Mouse (Mus musculus): ENCODE results near the gene Zmat5. TPM values are rescaled to one million over a fixed set of nuclear protein-coding genes. Genes with fewer than 3 reads are reported as not detected.

Zmat5 gene
- polyA plus RNA-seq, 1 experiment from 2014 or later, result 78.9 TPM

DNA sequence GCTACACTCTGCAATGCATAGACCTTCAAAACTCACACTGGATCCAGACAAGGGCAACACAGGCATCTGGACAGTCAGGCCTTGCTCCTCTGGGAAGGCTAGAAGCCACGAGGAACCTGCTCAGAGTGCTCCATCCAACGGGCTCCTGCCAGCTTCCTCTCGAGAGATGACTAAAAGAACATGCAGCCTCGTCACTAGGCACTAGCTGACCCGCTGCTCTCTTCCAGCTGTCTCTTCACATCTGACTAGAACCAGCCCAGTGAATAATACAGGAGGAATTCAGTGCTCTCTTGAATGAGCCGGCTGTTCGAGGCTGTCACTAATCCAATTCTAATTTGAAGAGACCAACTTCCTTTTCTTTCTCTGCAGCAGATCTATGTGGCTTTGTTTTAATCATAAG lies 67.3 kb downstream of the Zmat5 start:
- no peak for ATAC-seq (ENCODE audit: insufficient number of reproducible peaks, low FRiP score, low TSS enrichment, low read depth)

DNA sequence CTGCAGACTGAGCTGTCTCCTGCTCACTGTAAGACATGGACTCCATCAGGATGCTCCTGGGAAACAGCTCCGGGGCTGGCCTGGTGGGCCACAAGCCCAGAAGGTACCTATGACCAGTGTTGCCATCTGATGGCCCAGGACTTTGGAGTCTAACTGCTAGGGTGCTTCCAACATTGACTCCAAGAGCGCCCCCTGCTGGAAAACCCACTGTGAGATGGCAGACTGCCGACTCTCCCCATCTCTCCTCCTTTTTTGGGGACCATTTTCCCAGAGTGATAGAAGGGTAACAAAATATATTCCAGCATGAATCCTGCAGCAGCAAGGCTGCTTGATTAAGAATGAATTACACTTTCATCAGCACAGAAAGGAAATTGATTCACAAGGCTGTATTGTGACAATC lies 68.4 kb downstream of the Zmat5 start:
- 32% methylated on average over 3 of the region's 3 CpGs for WGBS
- H3K36me3 ChIP-seq (ENCODE audit: control insufficient read depth, insufficient read depth, low read length), result peaks cover 5% of the 10 kb centered on the region

More for the DNA sequence above, 67.3 kb downstream of the Zmat5 start:
- no peak overlapping the region for H3K9ac ChIP-seq (ENCODE audit: low read length)
- no peaks in the 10 kb centered on the region for H3K9me3 ChIP-seq (ENCODE audit: control insufficient read depth, low read length)
- H3K27me3 ChIP-seq (ENCODE audit: control insufficient read depth, insufficient read depth, low read length), result no peaks in the 10 kb centered on the region
- H3K4me1 ChIP-seq (ENCODE audit: control insufficient read depth, insufficient read depth, low read length), result no peaks in the 10 kb centered on the region
- H3K27ac ChIP-seq (replicated peaks; ENCODE audit: low read depth, low read length), result no peak overlapping the region
- 88% methylated on average over 7 of the region's 7 CpGs for WGBS
- no peak overlapping the region for H3K4me2 ChIP-seq (ENCODE audit: low read depth, severe bottlenecking)
- peaks cover 5% of the 10 kb centered on the region for H3K36me3 ChIP-seq (ENCODE audit: control insufficient read depth, insufficient read depth, low read length)
- DNase-seq (ENCODE audit: low spot score), result no peak
- H3K4me3 ChIP-seq (ENCODE audit: low read depth, low read length), result no peak overlapping the region

DNA sequence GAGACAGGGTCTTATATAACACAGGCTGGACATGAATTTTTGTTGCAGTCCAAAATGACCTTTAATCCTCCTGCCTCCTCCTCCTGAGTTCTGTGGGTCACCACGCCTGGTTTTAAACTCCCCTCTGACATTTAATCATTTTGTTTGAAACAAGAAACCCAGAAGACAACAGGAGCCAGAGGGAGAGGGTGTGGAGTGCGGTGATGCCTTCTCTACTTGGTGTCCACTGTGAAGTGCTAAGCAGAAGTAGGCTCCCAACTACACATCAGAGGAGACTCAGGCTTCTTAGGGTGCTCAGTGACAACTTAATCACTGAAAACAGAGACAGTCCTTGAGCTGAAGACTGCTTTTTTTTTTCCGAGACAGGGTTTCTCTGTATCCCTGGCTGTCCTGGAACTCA lies 76.4 kb downstream of the Zmat5 start:
- Histone ChIP-seq H3K4me2 (ENCODE audit: low read depth, severe bottlenecking) (no peak overlapping the region), H3K9me3 (ENCODE audit: control insufficient read depth, low read length) (no peaks in the 10 kb centered on the region), H3K27ac (replicated peaks; ENCODE audit: low read depth, low read length) (no peak overlapping the region), H3K4me3 (ENCODE audit: low read depth, low read length) (no peak overlapping the region), H3K9ac (ENCODE audit: low read length) (no peak overlapping the region), H3K4me1 (ENCODE audit: control insufficient read depth, insufficient read depth, low read length) (no peaks in the 10 kb centered on the region), H3K36me3 (ENCODE audit: control insufficient read depth, insufficient read depth, low read length) (peaks cover 8% of the 10 kb centered on the region; the same call in 1 of the 2 replicates), H3K27me3 (ENCODE audit: control insufficient read depth, insufficient read depth, low read length) (no peaks in the 10 kb centered on the region)
- ATAC-seq (ENCODE audit: insufficient number of reproducible peaks, low FRiP score, low TSS enrichment, low read depth), result no peak
- DNase-seq (ENCODE audit: low spot score), result no peak
- 88% methylated on average over 3 of the region's 3 CpGs for WGBS

More for the DNA sequence above, 68.4 kb downstream of the Zmat5 start:
- H3K4me3 ChIP-seq (ENCODE audit: low read depth, low read length), result no peak overlapping the region
- no peak overlapping the region for H3K27ac ChIP-seq (replicated peaks; ENCODE audit: low read depth, low read length)
- no peak for ATAC-seq (ENCODE audit: insufficient number of reproducible peaks, low FRiP score, low TSS enrichment, low read depth)
- no peaks in the 10 kb centered on the region for H3K4me1 ChIP-seq (ENCODE audit: control insufficient read depth, insufficient read depth, low read length)
- no peaks in the 10 kb centered on the region for H3K27me3 ChIP-seq (ENCODE audit: control insufficient read depth, insufficient read depth, low read length)
- H3K9ac ChIP-seq (ENCODE audit: low read length), result no peak overlapping the region
- H3K4me2 ChIP-seq (ENCODE audit: low read depth, severe bottlenecking), result no peak overlapping the region
- H3K9me3 ChIP-seq (ENCODE audit: control insufficient read depth, low read length), result no peaks in the 10 kb centered on the region
- peak; percentile 78 for DNase-seq (ENCODE audit: low spot score)

DNA sequence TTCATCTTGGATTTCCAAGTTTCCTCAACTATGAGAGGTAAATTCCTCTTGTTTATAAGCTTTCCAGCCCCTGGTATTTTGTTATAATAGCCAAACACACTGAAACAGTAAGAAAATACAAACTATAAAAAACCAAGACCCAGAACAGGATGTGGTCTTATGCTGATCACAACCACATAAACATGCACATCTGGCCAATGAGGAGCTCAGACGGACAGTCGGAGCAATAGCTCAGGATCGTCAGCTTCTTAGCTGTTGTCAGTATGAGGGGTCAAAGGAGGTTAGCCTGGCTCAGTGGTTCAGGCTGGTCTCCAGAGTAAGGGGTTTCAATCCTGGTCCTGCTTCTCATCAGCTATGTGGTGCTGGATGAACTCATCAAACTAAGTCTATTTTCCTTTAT lies 78.6 kb downstream of the Zmat5 start:
- H3K27ac ChIP-seq (replicated peaks; ENCODE audit: low read depth, low read length), result no peak overlapping the region
- no peak overlapping the region for H3K4me3 ChIP-seq (ENCODE audit: low read depth, low read length)
- no peaks in the 10 kb centered on the region for H3K9me3 ChIP-seq (ENCODE audit: control insufficient read depth, low read length)
- H3K4me1 ChIP-seq (ENCODE audit: control insufficient read depth, insufficient read depth, low read length), result no peaks in the 10 kb centered on the region
- WGBS, result 86% methylated on average over 3 of the region's 3 CpGs
- ATAC-seq (ENCODE audit: insufficient number of reproducible peaks, low FRiP score, low TSS enrichment, low read depth) (no peak), DNase-seq (ENCODE audit: low spot score) (no peak)
- no peaks in the 10 kb centered on the region for H3K27me3 ChIP-seq (ENCODE audit: control insufficient read depth, insufficient read depth, low read length)
- no peak overlapping the region for H3K4me2 ChIP-seq (ENCODE audit: low read depth, severe bottlenecking)
- no peak overlapping the region for H3K9ac ChIP-seq (ENCODE audit: low read length)
- H3K36me3 ChIP-seq (ENCODE audit: control insufficient read depth, insufficient read depth, low read length), result peaks cover 12% of the 10 kb centered on the region

DNA sequence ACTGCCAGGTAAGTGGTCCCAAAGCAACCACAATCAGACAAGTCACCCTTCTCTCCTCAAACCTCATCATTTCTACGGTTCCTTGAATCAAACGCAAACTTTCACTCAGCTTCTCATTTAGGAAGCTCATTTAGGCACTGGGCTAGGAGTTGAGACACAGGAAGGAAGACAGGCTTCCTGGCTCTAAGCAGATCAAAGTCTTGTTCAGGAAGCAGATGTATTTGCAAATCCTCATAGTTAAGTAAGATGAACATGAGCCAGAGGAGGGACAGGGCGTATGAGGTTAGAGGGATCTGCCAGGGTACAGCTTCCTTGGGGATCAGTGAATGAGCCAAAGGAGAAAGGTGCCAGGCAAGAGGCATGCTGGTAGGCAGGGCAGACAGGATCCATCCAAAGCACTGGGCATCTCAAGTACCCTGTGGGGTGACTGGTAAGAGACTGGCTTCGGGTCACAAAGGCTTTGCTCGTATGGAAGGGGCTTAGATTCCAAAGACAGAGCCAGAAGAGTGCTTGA lies 80.2 kb downstream of the Zmat5 start:
- H3K9ac ChIP-seq (ENCODE audit: low read length), result no peak overlapping the region
- no peaks in the 10 kb centered on the region for H3K27me3 ChIP-seq (ENCODE audit: control insufficient read depth, insufficient read depth, low read length)
- no peaks in the 10 kb centered on the region for H3K4me1 ChIP-seq (ENCODE audit: control insufficient read depth, insufficient read depth, low read length)
- no peak overlapping the region for H3K27ac ChIP-seq (replicated peaks; ENCODE audit: low read depth, low read length)
- H3K36me3 ChIP-seq (ENCODE audit: control insufficient read depth, insufficient read depth, low read length), result peaks cover 12% of the 10 kb centered on the region
- H3K4me3 ChIP-seq (ENCODE audit: low read depth, low read length), result no peak overlapping the region
- ATAC-seq (ENCODE audit: insufficient number of reproducible peaks, low FRiP score, low TSS enrichment, low read depth) (no peak), DNase-seq (ENCODE audit: low spot score) (no peak)
- H3K9me3 ChIP-seq (ENCODE audit: control insufficient read depth, low read length), result no peaks in the 10 kb centered on the region
- no peak overlapping the region for H3K4me2 ChIP-seq (ENCODE audit: low read depth, severe bottlenecking)
- 81% methylated on average over 5 of the region's 5 CpGs for WGBS

Other genes starting within 250 kb of the Zmat5 start
- gene Mtmr3, start 109.8 kb upstream of the Zmat5 start, polyA plus RNA-seq (2014; fragmentation: Nextera tagmentation; extraction: Ambion mirVana), result 26.2 and 30.2 TPM in 2 replicates
- gene Gm11032, start 84.6 kb upstream of the Zmat5 start, polyA plus RNA-seq (2014; fragmentation: Nextera tagmentation; extraction: Ambion mirVana), result not detected in 2 replicates
- gene Ascc2, start 66.9 kb upstream of the Zmat5 start, polyA plus RNA-seq (2014; fragmentation: Nextera tagmentation; extraction: Ambion mirVana), result 39.5 and 40.6 TPM in 2 replicates
- gene Uqcr10, start 336 bp upstream of the Zmat5 start, polyA plus RNA-seq (2014; fragmentation: Nextera tagmentation; extraction: Ambion mirVana), result 639 and 641 TPM in 2 replicates
- 0.07 and 0.19 TPM in 2 replicates for gene Cabp7, start 42.1 kb downstream of the Zmat5 start, polyA plus RNA-seq (2014; fragmentation: Nextera tagmentation; extraction: Ambion mirVana)
- 47.6 and 51.2 TPM in 2 replicates for gene Nf2, start 144.9 kb downstream of the Zmat5 start, polyA plus RNA-seq (2014; fragmentation: Nextera tagmentation; extraction: Ambion mirVana)
- gene Nipsnap1, start 169.3 kb downstream of the Zmat5 start, polyA plus RNA-seq (2014; fragmentation: Nextera tagmentation; extraction: Ambion mirVana), result 76.8 and 80.2 TPM in 2 replicates
- gene Thoc5, start 190.6 kb downstream of the Zmat5 start, polyA plus RNA-seq (2014; fragmentation: Nextera tagmentation; extraction: Ambion mirVana), result 48.8 and 50.6 TPM in 2 replicates
- 0.08 TPM in 1 of 2 replicates, not detected in the other for gene Nefh, start 243.4 kb downstream of the Zmat5 start, polyA plus RNA-seq (2014; fragmentation: Nextera tagmentation; extraction: Ambion mirVana)